Mouse (Mus musculus) natural killer cell, adult 2 months (primary cell): ENCODE data around the gene Tmpo.

Experiments
- DNase-seq, 2 experiments: peaks; one replicate each; pipeline ENCODE4 v3.0.0; 2022; ENCODE audit warnings: low spot score in 2 of 2

The Tmpo gene

DNA sequence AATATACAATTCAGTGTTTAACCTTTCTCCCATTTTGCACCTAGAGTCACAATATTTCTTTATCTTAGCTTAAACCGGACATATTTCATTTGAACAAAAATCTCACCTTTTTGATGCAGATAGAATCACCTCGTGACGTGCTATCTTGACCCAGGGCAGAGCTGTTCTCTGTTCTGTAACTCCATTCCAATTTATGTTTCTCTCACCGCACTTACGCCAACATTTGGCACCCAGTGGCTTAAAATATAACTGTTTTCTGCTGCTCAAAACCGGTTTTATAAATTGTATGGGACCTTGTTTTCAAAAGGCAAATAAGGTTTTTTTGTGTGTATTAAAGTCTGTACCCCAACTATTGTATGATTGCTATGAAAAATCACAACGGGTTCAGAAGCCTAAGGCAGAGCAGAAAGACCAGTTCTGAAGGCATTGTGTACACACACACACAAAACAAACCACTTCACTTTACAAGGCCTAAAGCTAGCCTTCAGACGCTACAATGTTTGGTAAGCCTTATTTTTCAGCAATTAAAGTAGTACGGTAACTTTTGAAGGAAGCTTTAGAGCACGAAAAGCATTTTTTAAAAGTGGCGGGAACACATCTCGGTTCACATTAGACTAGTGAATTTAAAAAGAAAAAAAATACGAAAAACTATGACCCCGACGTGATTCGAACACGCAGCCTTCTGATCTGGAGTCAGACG is at the start of gene Tmpo:
Gene Tmpo (minus strand): TSS at position 555 of the 700 bp plus-strand sequence.
- no peak for DNase-seq

DNA sequence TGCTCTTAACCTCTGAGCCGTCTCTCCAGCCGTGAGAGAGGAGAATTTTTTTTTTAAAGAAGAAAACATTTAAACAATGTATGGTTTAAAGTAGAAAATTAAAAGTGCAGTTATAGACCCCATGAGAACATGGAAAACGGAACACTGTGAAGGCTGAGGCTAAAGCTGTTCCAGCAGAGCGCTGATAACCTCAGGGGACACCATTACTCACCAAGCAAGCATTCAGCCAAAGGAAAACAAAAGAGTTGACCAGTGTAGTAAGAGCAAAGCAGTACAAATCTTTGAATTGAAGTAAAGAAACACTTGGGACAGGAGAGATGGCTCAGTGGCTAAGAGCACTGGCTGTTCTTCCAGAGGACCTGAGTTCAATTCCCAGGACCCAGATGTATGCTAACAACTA is 49.3 kb upstream of the Tmpo start:
- no peak for DNase-seq

DNA sequence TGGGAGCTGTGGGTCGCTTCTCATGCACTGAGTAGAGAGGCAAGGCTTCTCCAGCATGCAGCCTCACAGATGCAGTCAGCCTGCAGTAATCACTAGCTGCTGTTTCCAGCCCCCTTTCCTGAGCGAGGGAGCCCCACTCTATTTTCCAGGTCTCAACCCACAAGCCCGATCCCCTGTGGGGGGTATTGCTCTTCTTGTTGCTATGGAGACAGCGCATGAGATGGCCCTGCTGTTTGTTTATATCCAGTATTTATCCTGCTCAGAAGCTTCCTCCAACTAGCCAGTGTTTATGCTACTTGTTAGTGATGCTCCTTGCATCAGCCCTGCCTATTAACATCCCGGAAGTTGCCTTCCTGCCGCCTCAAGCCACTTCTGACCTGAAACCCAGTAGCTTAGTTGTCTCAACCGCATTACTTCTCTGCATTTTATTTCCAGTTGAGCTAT is 48.4 kb upstream of the Tmpo start:
- DNase-seq, result no peak

DNA sequence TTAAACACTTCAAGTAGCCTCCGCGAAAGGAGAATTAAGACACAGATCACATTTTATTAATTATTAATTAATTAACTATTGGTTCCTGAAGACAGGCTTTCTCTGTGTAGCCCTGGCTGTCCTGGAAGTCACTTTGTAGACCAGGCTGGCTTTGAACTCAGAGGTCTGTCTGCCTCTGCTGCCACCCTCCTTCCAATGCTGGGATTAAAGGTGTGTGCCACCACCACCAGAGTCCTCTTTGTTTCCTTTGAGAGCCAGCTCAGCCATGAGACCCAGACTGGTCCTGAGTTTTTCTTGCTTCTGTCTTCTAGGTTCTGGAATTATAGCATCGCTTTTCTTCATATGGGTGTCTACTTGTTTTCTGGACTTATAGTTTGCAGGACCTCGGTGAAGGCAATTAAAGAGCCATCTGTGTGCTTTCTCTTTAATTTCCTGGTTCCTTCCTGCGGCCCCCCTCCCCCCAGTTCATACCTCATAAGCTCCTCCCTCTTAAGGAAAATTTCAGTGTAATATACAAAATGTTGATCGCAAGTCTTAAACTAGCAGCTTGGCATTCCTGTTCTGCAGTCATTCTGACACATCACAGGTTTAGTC is 47.9 kb upstream of the Tmpo start:
- no peak for DNase-seq

DNA sequence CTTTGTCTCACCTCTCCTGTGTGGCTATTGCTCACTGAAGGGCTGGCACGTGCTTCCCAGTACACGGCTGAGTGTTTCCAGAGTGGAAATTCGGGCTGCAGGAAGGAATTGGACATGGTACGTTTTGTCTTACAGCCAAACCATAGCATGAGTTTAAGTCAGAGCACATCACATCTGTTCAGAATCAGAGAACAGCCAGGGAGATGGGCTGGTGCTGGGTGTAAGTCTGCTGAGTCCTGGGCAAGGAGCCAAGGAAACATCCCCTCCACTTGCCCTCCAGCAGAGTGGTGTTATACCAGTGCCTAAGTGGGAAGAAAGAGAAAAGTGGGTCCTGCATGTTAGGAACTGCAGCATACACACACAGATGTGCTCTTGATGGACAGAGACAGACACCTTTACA is 45.9 kb upstream of the Tmpo start:
- no peak for DNase-seq

DNA sequence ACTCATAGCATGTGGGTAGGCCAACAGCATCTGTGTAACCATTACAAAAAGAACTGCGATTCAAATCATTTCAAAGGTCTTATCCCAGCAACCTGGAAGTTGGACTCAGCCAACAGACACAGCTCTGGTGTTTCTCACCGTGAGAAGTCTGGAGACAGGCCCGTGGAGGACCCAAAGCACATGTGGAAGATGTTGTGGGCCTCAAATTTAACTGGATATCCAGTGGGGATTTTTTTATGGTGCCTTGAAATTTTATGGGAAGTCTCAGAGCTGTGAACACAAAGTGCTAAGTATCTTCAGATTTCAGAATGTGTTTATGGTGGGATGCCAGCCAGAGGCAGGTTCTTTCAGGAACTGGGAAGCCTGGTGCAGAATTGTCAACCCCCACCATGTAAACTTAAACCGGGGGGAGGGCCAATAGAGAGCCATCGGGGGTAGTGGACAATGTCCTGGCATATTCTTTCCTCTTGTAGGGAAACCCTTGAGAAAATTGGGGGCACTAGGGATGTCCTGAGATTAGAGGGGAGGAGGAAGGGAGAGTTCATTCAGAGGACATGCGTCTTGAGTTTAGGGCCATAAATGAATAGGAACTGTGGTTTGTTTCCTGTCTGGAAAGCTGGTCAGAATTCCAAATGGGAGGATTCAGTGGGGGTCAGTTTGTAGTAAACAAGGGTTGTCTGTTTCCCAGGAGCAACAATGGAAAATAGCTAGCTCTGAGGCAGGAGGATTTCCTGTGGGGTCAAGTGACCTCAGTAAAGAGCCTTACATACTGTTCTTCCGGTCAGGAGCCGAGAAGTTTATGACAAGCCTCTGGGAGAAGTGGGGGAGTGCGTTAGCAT is 41.5 kb upstream of the Tmpo start:
- DNase-seq, result no peak

DNA sequence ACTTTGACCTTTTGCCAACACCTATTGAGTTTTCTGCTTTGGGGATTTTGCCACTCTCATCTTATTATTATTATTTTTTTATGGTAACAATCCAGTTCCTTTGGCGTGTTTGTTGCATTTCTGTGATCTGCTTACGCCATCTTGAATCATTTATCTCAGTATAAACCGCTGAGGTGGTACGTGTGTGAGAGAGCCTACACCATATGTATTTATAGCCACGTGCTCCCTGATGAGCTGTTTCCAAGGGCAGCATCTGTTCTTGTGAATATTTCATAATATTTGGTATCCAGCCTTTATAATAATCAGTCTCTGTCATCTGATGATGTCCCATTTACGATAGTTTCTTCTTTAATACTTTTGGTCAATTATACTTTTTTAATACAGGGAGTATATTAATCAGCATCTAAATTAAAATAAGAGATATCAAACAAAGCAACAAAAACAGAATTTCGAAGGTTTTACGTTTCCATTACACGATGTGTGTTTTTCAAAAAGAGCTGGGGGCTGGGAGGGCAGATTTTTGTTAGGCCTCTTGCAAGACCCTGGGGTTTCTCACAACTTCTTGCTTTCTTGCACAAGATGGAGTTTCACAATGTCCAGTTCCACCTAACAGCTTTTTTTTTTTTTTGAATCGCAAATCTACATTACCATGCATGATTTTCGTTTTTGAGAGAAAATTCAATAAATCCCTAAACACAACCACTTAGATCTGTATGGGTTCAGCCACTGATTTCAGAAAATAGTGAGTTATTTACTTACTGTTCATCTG is 28.0 kb upstream of the Tmpo start:
- no peak for DNase-seq

DNA sequence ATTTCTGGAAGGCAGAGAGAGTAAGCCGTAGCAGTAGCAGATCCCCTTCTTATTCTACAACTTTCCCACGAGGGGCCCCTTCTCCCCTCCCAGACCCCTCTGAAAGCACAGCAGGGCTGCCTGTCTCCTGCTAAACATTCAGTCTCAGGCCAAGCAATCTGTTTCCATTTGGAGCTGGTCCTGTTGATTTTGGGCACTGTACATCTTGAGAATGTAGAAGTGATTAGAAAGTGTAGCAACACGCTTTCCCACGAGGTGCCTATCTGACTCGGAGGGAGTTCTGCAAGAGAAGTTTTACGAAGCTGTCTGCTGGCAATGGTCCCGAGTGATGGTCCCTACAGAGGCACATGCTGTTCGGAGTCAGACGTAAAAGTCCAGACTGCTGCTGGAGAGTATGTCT is 27.3 kb upstream of the Tmpo start:
- DNase-seq, result no peak

DNA sequence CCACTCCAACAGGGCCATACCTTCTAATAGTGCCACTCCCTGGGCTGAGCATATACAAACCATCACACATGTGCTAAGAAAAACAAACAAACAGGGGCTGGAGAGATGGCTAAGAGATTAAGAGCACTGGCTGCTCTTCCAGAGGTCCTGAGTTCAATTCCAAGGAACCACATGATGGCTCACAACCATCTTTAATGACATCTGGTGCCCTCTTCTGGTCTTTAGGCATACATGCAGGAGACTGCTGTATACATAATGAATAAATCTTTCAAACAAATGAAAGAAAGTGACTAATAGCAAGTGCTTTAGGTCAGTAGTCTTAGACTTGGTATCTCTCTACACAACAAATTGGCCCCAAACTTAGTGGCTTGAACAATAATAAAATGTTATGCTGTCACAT is 26.2 kb upstream of the Tmpo start:
- no peak for DNase-seq

DNA sequence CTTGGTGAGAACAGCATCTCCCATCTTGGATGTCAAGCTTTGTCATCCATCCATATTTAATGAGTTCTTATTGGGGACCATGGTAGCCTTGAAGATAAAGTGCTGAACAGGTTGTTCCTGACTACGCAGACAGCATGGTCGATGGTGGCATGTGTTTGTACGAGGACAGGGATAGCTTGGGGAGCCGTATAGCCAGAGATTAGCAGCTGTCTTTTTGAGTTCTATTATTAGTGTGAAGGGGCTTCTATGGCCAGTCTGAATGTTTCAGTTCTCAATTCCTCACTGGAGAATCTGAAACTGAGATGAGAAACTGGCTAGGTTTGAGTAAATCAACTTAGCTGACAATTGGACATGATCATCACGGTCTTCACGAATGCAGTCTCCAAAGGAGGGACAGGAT is 24.5 kb upstream of the Tmpo start:
- no peak for DNase-seq

DNA sequence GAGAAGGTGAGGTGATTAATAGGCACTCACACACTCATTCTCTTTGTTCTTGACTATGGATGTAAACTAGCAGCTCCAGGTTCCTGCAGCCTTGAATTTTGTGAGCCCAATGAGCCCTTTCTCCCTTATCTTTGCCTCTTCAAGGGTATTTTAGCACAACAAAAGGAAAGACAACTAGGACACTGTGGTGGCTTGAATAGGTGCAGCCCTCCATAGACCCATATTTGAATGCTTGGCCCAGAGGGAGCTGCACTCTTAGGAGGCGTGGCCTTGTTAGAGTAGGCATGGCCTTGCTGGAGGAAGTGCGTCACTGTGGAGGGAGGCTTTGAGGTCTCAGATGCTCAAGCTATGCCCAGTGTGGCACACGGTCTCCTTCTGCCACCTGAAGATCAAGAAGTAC is 19.5 kb upstream of the Tmpo start:
- no peak for DNase-seq

DNA sequence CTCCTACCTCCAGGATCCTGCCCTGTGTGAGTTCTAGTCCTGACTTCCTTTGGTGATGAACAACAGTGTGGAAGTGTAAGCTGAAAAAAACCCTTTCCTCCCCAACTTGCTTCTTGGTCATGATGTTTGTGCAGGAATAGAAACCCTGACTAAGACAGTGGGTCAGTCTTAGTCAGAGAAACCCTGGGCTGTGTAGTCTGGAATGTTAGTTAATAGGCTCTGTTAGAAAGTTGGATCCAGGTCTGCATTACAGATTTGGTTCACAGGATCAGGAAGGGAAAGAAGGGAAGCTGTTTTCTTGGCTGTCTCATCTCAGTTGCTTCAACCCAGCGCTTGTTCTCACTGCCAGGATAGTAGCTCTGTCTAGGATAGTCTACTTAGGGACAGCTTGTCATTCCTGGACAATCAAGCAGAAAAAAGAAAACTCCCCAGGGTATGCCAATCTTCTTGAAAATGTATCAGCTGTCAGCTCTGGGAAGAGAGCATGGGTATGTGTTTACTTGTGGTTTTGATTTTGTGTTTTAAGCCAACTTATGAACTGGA is 18.2 kb upstream of the Tmpo start:
- no peak for DNase-seq

DNA sequence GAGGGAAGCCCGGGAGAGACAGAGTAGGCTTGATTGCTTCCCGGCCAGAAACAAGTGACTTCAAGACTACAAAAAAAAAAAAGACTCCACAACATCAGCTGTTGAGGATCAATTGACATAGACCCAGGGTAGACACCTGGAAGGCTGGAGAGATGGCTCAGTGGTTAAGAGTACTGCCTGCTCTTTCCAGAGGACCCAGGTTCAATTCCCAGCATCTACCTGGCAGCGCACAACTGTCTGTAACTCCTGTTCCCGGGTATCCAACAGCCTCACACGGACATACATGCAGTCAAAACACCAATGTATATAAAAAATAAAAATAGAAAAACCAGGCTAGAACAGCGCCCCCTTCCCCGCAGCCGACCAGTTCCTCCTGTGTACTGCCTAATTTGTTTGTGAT is 16.6 kb upstream of the Tmpo start:
- DNase-seq, result no peak

DNA sequence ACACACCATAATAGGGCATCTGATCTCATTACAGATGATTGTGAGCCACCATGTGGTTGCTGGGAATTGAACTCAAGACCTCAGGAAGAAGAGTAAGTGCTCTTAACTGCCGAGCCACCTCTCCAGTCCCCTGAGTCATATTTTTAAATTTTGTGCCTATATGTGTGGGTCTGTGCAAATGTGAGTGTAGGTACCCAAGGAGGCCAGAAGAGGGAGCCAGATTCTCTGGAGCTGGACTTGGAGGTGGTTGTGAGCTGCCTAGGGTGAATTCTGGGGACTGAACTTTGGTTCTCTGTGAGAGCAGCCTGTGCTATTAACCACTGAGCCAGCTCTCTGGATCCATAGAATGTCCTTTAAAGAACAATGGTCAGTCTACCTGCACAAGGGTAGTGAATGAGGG is 15.7 kb upstream of the Tmpo start:
- DNase-seq, result no peak

DNA sequence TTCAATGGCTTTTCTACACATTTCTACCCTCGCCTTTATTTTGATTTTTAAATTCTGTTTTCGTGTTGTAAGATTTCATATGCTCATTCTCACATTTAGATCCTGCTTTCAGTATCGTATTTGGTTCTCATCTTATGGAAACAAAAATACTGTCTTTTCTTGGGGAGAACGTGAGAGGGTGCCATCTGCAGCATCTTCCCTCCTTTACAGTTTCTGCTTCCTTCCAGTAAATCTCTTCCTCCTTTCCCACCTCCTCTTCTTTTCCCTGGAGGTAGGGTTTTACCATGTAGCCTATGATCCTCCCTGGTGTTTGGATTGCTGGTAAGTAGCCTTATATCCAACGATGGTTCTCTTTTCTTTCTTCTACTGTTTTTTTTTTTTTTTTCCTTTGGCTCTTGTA is 14.6 kb upstream of the Tmpo start:
- DNase-seq, result no peak

DNA sequence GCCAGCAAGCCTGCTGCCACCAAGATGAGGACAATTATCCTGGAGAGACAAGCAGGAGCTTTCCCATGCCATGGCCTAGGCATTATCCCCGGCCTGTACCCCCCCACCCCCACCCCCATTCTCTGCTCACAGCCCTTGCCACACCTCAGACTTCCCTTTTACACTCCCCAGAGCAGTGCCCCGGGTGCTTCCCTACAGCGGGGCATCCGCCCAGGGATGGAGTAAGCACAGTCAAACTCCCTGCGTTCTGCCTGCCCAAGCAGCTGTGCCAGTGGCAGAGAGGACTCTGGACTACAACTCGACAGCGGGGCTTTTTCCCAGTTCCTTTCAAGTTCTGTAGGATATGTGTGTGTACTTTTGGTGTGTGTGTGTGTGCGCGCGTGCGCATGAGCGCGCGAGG is 14.0 kb upstream of the Tmpo start:
- no peak for DNase-seq

DNA sequence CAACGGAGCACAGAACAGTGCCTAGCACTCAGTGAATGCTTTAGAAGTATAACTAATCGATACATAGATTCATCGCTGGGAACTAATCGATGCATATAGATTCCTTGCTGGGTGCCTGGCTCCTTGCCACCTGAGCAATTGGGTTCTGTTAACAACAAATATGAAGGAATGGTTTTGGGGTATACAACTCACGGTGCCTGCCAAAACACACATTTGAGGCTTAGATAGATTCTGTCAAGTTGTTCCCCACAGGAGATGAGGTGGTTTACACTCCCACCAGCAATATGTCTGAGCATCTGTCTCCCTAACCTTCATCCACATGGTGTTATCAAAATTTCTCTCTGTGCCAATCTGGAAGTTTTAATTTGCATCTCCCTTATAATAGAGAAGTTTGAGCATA is 10.7 kb upstream of the Tmpo start:
- no peak for DNase-seq

DNA sequence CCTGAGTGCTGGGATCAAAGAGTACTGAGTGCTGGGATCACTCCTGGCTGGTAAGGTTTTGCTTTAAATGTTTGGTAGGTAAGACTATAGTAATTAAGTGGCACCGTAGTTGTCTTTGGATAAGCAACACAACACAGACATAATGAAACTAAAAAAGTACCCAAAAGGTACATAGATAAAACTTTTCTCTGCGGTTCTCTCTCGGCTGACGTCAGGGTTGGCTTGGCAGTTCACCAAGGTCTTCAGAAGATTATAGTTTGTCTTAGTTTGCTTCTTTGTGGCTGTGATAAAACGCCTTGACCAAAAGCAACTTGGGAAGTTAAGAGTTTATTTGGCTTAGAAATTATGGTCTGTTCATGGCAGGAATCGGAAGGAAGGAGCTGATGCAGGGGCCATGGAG is 8.4 kb upstream of the Tmpo start:
- DNase-seq, result no peak

DNA sequence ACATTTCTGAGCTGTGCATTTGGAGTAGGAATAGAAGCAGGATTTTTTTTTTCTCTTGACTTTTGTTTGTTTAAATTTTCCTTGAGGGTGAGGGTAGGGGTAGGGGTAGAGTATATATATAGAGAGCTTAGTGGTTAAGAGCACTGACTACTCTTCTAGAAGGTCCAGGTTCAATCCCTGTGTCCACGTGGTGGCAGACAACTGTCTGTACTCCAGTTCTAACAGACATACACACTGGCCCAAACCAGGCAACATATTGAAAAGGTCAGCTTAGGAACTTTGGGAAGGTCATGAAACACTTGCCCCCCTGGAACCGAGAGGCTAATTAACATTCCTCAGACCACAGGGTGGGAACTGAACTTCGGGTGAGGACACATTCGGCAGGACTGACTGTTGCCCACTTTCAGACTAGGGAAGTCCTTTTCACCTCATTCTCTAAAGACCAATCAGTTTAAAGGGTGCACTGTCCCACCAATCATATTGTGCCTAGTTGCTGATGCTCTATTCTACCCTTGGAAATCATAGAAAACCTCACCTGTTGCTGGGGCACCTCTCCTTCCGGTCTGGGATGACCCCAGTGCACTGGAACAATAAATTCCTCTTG is 7.7 kb upstream of the Tmpo start:
- DNase-seq, result no peak

DNA sequence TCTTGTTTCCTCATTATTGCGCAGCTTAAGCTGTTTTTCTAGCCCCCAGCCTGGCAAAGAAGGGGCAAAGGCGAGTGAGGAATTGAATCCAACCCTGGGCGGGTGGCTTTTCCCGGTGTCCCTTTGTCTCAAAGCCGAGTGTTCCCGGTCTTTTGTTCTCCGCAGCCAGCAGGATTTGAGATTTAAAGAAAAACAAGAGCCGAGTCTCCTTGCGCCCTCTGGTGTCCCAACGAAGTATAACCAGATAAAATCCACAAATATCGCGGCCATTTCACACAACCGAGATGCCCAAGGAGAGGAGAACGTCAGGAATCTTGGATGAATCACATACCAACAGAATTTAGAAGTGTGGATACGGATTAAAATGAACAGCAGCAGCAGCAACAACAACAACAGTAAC is 6.8 kb upstream of the Tmpo start:
- peak; percentile 61 to 73 for DNase-seq

DNA sequence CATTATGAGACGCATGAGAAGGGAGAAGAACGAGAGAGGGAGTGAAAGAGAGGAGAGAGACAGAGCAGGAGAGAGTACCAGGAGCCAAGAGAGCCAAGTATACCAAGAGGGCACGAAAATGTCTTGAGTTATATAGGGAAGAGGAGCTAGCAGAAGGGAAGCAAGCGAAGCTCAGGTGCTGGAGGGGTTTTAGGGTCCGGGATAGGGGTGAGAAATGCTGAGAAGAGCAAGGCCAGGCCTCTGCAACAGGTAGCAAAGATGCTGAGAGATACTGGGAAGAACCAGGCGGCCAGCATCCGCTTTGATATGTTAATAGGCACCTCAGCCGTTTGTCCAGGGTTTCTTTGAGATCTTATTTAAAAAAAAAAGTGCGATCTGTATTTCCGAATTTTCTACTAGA is 6.2 kb upstream of the Tmpo start:
- no peak for DNase-seq

DNA sequence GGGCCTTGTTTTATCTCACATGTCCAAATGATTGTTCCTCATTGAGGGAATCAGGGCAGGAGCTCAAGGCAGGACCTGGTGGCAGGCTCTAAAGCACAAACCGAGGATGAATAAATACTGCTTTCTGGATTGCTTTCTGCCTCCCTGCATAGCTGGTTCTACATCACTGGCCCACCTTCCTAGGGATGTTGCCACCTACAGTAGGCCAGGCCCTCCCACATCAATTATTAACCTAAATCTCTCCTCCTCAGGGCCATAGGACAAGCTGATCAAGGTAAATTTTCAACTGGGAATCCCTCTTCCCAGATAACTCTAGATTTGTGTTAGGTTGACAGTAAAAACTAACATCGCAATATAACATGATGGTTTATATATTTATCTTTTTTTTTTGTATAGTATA is 4.6 kb upstream of the Tmpo start:
- DNase-seq, result no peak
